Mouse (Mus musculus) stomach, postnatal 0 days (tissue): ENCODE measurements at regions not wholly inside any gene's neighbourhood (a gene's known extent, or its start where the extent isn't known, plus 50 kb on each side); places are given as distances from the start of the nearest gene placed in this dataset.

Experiments used
- CTCF ChIP-seq: IDR thresholded peaks from 2 replicates; pipeline ENCODE4 v1.5.1; 2016; ENCODE audit warnings: antibody characterized with exemption, low read depth, mild to moderate bottlenecking, moderate library complexity
- EP300 ChIP-seq: optimal IDR thresholded peaks from 2 replicates; pipeline ENCODE3; 2016; ENCODE audit warnings: antibody characterized with exemption

DNA sequence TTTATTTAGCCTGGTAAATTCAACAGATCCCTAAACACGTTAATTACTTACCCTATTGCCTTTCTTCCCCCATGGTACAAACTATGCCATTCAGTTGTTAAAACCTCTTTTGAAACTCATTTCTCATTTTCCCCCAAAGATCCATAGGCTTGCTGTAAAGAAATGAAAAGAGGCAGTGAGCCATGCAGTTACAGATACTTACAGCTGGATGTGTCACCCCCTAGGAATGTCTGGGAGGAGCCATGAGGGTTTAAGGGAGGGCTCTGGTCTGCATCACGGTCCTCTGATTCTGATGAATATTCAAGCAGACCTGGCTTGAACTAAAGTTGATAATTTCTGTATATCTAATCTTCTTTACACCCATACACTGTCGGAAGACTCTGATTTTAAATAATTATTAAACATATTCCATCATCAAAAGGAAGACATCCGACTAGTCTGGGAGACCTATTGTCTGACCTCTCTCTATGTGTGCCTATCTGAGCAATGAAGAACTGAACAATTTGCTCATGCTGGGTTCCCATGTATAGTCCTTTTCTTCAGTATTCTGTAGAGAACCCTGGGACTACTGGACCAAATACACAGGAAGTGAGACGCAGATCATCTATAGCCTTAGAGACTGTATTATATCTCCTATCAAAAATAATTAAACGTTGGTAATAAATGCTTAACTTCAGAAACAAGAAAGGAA is 484.7 kb upstream of the Nectin3 start:
- TF ChIP-seq CTCF (no peak), EP300 (no peak)
